Mouse (Mus musculus): Measurements from ENCODE around the gene Sh3rf3. TPM values are rescaled to one million over a fixed set of nuclear protein-coding genes. Genes with fewer than 3 reads are reported as not detected.

Gene Sh3rf3
- under 0.01 and 0.01 TPM in 2 replicates for polyA plus RNA-seq (2012; rRNA removed)

DNA sequence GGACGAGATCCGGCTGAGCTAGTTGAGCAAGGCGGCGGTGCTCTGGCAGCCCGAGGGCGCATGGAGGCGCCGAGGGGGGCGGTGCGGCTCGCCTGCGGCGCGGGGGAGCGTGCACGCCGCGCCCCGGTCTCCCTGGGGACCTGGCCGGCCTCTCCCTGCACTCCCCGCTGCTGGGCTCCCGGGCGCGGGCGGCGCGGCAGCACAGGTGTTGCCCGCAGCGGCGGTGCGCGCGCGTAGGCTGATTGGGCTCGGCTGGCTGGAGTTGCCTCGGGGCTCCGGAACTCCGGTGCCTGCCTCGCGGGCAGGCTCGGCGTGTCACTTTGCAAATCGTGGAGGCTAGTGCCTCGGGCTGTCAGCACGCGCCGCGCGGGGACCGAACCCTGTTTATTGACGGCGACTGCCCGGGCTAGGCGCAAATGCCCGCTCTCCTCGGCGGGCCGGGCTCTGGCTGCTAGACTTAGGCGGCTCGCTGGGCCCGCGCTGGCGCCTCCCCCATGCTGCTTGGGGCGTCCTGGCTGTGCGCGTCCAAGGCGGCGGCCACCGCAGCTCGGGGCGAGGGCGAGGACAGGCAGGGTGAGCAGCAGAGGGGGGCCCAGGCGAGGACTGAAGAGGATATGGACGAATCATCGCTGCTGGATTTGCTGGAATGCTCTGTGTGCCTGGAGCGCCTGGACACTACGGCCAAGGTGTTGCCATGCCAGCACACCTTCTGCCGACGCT is at the start of gene Sh3rf3:
TSS of gene Sh3rf3 (plus strand) at position 279 of the 720 bp plus-strand sequence.

Other genes starting within 250 kb of the Sh3rf3 start
- gene Edar, start 137.7 kb upstream of the Sh3rf3 start, polyA plus RNA-seq (2012; rRNA removed), result not detected in 2 replicates
- not detected in 2 replicates for gene Gm17542, start 95.1 kb upstream of the Sh3rf3 start, polyA plus RNA-seq (2012; rRNA removed)